Mouse (Mus musculus) megakaryocyte, adult 5-6 weeks (primary cell): Measurements from ENCODE around the gene Fndc11. TPM values are rescaled to one million over a fixed set of nuclear protein-coding genes. Genes with fewer than 3 reads are reported as not detected.

Source experiments
- ATAC-seq: 2 replicates; pipeline ENCODE4 v1.8.0; 2016; ENCODE audit warnings: mild to moderate bottlenecking, inconsistent platforms; ENCODE audit not compliant: poor library complexity, severe bottlenecking
- total RNA-seq, 2 experiments: library from RNA; stranded (forward) in 1 of 2; stranded (reverse) in 1 of 2; fragments of 153-499, 151-499 nt in 1 of 2; fragments of 221-1000, 200-1000 nt in 1 of 2; gene quantifications; 2 replicates each; pipeline versions ENCODE4 v1.2.3 to v1.2.4; 2015 to 2017

Gene Fndc11
- total RNA-seq, 2 experiments from 2014 or later: not detected

GRCm38 (mm10) chr2:181216037-181216436 is 3.8 kb upstream of the Fndc11 start:
- no peak for ATAC-seq

- ATAC-seq: no peak
Measured at GRCm38 (mm10) chr2:181218881-181219485, 830 bp upstream of the Fndc11 start.

- no peak for ATAC-seq
Measured at GRCm38 (mm10) chr2:181220361-181220760, 548 bp downstream of the Fndc11 start.

- ATAC-seq: no peak
Measured at GRCm38 (mm10) chr2:181224994-181225393, 5.2 kb downstream of the Fndc11 start.

- no peak for ATAC-seq
Measured at GRCm38 (mm10) chr2:181227122-181227521, 7.3 kb downstream of the Fndc11 start.

- ATAC-seq: no peak
Measured at GRCm38 (mm10) chr2:181228335-181228734, 8.5 kb downstream of the Fndc11 start.

GRCm38 (mm10) chr2:181231171-181231570 is 11.4 kb downstream of the Fndc11 start:
- no peak for ATAC-seq

- no peak for ATAC-seq
Measured at GRCm38 (mm10) chr2:181233443-181233842, 13.6 kb downstream of the Fndc11 start.

GRCm38 (mm10) chr2:181234680-181235079 is 14.9 kb downstream of the Fndc11 start:
- no peak for ATAC-seq

GRCm38 (mm10) chr2:181235681-181236566 is 16.1 kb downstream of the Fndc11 start:
- ATAC-seq: no peak

GRCm38 (mm10) chr2:181237251-181238014 is 17.6 kb downstream of the Fndc11 start:
- ATAC-seq: no peak

- ATAC-seq: no peak
Measured at GRCm38 (mm10) chr2:181238091-181238610, 18.3 kb downstream of the Fndc11 start.

GRCm38 (mm10) chr2:181238861-181239260 is 19.0 kb downstream of the Fndc11 start:
- ATAC-seq: no peak

GRCm38 (mm10) chr2:181239261-181239660 is 19.4 kb downstream of the Fndc11 start:
- ATAC-seq: no peak

- ATAC-seq: no peak
Measured at GRCm38 (mm10) chr2:181240806-181241440, 21.1 kb downstream of the Fndc11 start.

- peak; percentile 69 for ATAC-seq
Measured at GRCm38 (mm10) chr2:181241602-181242313, 21.9 kb downstream of the Fndc11 start, which contains the start of gene Helz2. Helz2 (minus strand) TSS chr2:181242027.

- ATAC-seq: no peak
Measured at GRCm38 (mm10) chr2:181242314-181242665, 22.5 kb downstream of the Fndc11 start.

- ATAC-seq: peak; percentile 87
Measured at GRCm38 (mm10) chr2:181243706-181244394, 24.0 kb downstream of the Fndc11 start.

GRCm38 (mm10) chr2:181245031-181245430 is 25.2 kb downstream of the Fndc11 start:
- no peak for ATAC-seq
